In the genomic region with DNA sequence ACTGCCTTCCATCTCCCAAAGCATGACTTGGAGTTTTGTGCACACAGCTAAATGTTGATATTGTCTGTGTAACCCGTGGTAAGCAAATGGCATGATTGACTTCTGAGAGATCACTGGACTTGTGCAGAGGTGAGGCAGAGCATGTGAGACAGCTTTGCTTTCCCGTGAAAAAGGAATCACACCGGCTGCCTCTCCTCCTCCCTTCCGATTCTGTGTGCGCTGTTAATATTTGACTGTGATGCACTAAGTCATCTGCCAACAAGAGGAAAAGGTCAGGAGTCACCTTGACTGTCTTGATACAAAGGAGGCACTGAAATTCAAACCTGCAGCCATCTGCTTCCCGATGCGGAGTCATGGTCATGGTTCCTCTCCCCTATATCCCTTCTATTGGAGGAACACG, we compare ENCODE assay signal across 23 mouse cellular contexts.
DNase-seq lines count a peak whose midpoint lies in the region; ATAC-seq and TF ChIP-seq lines count a peak whose summit lies in the region.
"Had no signal": no experiment of that assay in that cellular context is flagged by ENCODE, and none has a peak within 500 bp of the region (broad histone marks: within the 10 kb centered on the region; RNA-seq: fewer than 3 reads in every experiment).

No protein-coding gene starts in this region.

- WGBS in liver, adult 2 months = 39% methylated on average over 8 of the region's 8 CpGs
- 70% methylated on average over 8 of the region's 8 CpGs for WGBS in liver, embryonic 12.5 days (ENCODE audit: insufficient replicate concordance)
- 93% methylated on average over 8 of the region's 8 CpGs for WGBS in midbrain, embryonic 10.5 days

- no peaks in the 10 kb centered on the region for H3K79me2 ChIP-seq in liver, adult 2 months (ENCODE audit: control insufficient read depth, insufficient read depth, low read length)

- H3K9ac ChIP-seq in liver, adult 2 months (ENCODE audit: low read depth, low read length) = no peak overlapping the region
- H3K9ac ChIP-seq in liver, embryonic 12.5 days = no peak overlapping the region
- H3K9ac ChIP-seq: forebrain, embryonic 13.5 days; hindbrain, embryonic 13.5 days had no signal

- peaks cover 25% of the 10 kb centered on the region for H3K4me1 ChIP-seq in liver, adult 2 months (ENCODE audit: control insufficient read depth, insufficient read depth, low read length)
- H3K4me1 ChIP-seq in liver, embryonic 12.5 days = no peaks in the 10 kb centered on the region
- no peaks in the 10 kb centered on the region for H3K4me1 ChIP-seq in midbrain, embryonic 10.5 days
- H3K4me1 ChIP-seq: forebrain, embryonic 10.5 days; forebrain, embryonic 13.5 days; hindbrain, embryonic 10.5 days; hindbrain, embryonic 13.5 days had no signal

- no peaks in the 10 kb centered on the region for H3K27me3 ChIP-seq in liver, adult 2 months (ENCODE audit: control insufficient read depth, insufficient read depth, low read length)
- H3K27me3 ChIP-seq in liver, embryonic 12.5 days (replicated peaks) = no peaks in the 10 kb centered on the region
- H3K27me3 ChIP-seq in midbrain, embryonic 10.5 days (ENCODE audit: low read depth, poor library complexity, severe bottlenecking) = no peaks in the 10 kb centered on the region
- H3K27me3 ChIP-seq: forebrain, embryonic 13.5 days; hindbrain, embryonic 13.5 days had no signal

- no peak for ATAC-seq in liver, embryonic 12.5 days
- ATAC-seq: CD4-positive, CD25-positive, alpha-beta regulatory T cell, adult 4 months; forebrain, embryonic 13.5 days; forebrain, embryonic 16.5 days had no signal

- H3K4me2 ChIP-seq in liver, embryonic 12.5 days = no peak overlapping the region
- H3K4me2 ChIP-seq: forebrain, embryonic 13.5 days; heart, embryonic 11.5 days; hindbrain, embryonic 13.5 days had no signal

- H3K36me3 ChIP-seq in liver, adult 2 months (ENCODE audit: control insufficient read depth, insufficient read depth, low read length) = no peaks in the 10 kb centered on the region
- H3K36me3 ChIP-seq in liver, embryonic 12.5 days = no peaks in the 10 kb centered on the region
- no peaks in the 10 kb centered on the region for H3K36me3 ChIP-seq in midbrain, embryonic 10.5 days
- H3K36me3 ChIP-seq: forebrain, embryonic 10.5 days; hindbrain, embryonic 10.5 days; hindbrain, embryonic 13.5 days had no signal

- peak; percentile 44 for DNase-seq in kidney, adult 18-20 months
- DNase-seq in kidney, postnatal 4 days = no peak
- peak; percentile 87 for DNase-seq in liver, adult 2 months (ENCODE audit: extremely low read depth, low read depth, low spot score)
- DNase-seq in kidney, postnatal 14 days = peak; percentile 36
- peak; percentile 48 for DNase-seq in yolk sac, embryonic 10.5 days (ENCODE audit: low spot score)
- no peak for DNase-seq in midbrain, embryonic 10.5 days (ENCODE audit: low spot score)
- DNase-seq in lung, postnatal 4 days = no peak
- DNase-seq: adrenal gland, adult 8-10 months; adrenal gland, postnatal 25 days; cerebellum, adult 11-12 months; cerebellum, adult 8-10 months; cerebellum, postnatal 10 days; cerebellum, postnatal 36 days; gastrocnemius, postnatal 10 days; gastrocnemius, postnatal 36 days had no signal

- no peaks in the 10 kb centered on the region for H3K9me3 ChIP-seq in liver, embryonic 12.5 days (replicated peaks)
- no peaks in the 10 kb centered on the region for H3K9me3 ChIP-seq in midbrain, embryonic 10.5 days (replicated peaks)
- H3K9me3 ChIP-seq: forebrain, embryonic 10.5 days; forebrain, embryonic 13.5 days; hindbrain, embryonic 10.5 days; hindbrain, embryonic 13.5 days had no signal

- no peak for TF ChIP-seq POLR2A in liver, adult 2 months (IDR thresholded peaks at IDR 0.05; ENCODE audit: extremely low read depth, insufficient read depth, low read length)

- TF ChIP-seq CTCF in liver, adult 2 months (IDR thresholded peaks at IDR 0.05; ENCODE audit: low read depth, low read length) = no peak

- H3K27ac ChIP-seq in liver, adult 2 months (replicated peaks; ENCODE audit: insufficient read depth, low read depth, low read length) = 0 out of 2 replicates have a peak overlapping the region, but pooled peaks have one; percentile 6
- no peak overlapping the region for H3K27ac ChIP-seq in liver, embryonic 12.5 days
- no peak overlapping the region for H3K27ac ChIP-seq in midbrain, embryonic 10.5 days (replicated peaks)
- H3K27ac ChIP-seq: forebrain, embryonic 10.5 days; forebrain, embryonic 13.5 days; hindbrain, embryonic 10.5 days; hindbrain, embryonic 13.5 days had no signal

- no peak overlapping the region for H3K4me3 ChIP-seq in liver, adult 2 months (ENCODE audit: insufficient read depth, low read depth, low read length)
- no peak overlapping the region for H3K4me3 ChIP-seq in liver, embryonic 12.5 days
- no peak overlapping the region for H3K4me3 ChIP-seq in midbrain, embryonic 10.5 days
- H3K4me3 ChIP-seq: forebrain, embryonic 10.5 days; forebrain, embryonic 13.5 days; hindbrain, embryonic 10.5 days; hindbrain, embryonic 13.5 days had no signal

Comparison
In these comparisons a context has a peak if more than half of its experiments do, and no peak if none do; other contexts are left out.
1. DNase-seq: peak in kidney, adult 18-20 months (single experiment), liver, adult 2 months (single experiment), kidney, postnatal 14 days (single experiment) and yolk sac, embryonic 10.5 days (single experiment); none in kidney, postnatal 4 days (0 of 2), midbrain, embryonic 10.5 days (single experiment) and lung, postnatal 4 days (0 of 2).